Mouse (Mus musculus): ENCODE results near the gene 1700034J05Rik.

GRCm38 (mm10) chr6:146903632-146904031 is 50.6 kb downstream of the 1700034J05Rik start:
- TF ChIP-seq CTCF (IDR thresholded peaks at IDR 0.05; ENCODE audit: control insufficient read depth, insufficient read depth, insufficient replicate concordance, low read depth, low read length) (no peak), POLR2A (IDR thresholded peaks at IDR 0.05; ENCODE audit: control insufficient read depth, low read depth, low read length) (no peak)
